Mouse (Mus musculus) lung, embryonic 16.5 days (tissue): Measurements from ENCODE around the gene Gstp3. TPM values are rescaled to one million over a fixed set of nuclear protein-coding genes. Genes with fewer than 3 reads are reported as not detected.
"Not testable (repeated sequence)": the region's sequence is repeated elsewhere in the genome, so short reads cannot be mapped to it uniquely, and the experiment has no call there.

Experiments
- ATAC-seq: fragments of 200-750 bp; cut with Nextera tagmentation; 2 replicates; pipeline ENCODE4 v1.8.0; 2017; ENCODE audit warnings: low read depth, mild to moderate bottlenecking, moderate library complexity
- H3K27ac ChIP-seq: fragments of 300-500 bp; sonication (generic); 2 replicates; pipeline ENCODE4 v1.5.1; 2014; ENCODE audit warnings: mild to moderate bottlenecking, control low read depth, low read length
- H3K27me3 ChIP-seq: fragments of 300-500 bp; sonication (generic); 2 replicates; pipeline ENCODE4 v1.6.1; 2014; ENCODE audit warnings: low read depth, low read length, mixed read lengths; ENCODE audit not compliant: control insufficient read depth, insufficient read depth
- H3K36me3 ChIP-seq: fragments of 300-500 bp; sonication (generic); 2 replicates; pipeline ENCODE4 v1.6.1; 2014; ENCODE audit warnings: low read length; ENCODE audit not compliant: control insufficient read depth, insufficient read depth
- H3K4me1 ChIP-seq: fragments of 300-500 bp; sonication (generic); replicated peaks from 2 replicates; pipeline ENCODE4 v1.6.1; 2014; ENCODE audit warnings: low read length, mixed read lengths; ENCODE audit not compliant: control insufficient read depth, insufficient read depth
- H3K4me2 ChIP-seq: fragments of 300-500 bp; sonication (generic); 2 replicates; pipeline ENCODE4 v1.6.1; 2014; ENCODE audit warnings: low read depth, low read length, control low read depth
- H3K4me3 ChIP-seq: fragments of 300-500 bp; sonication (generic); 2 replicates; pipeline ENCODE4 v1.5.1; 2014; ENCODE audit warnings: mild to moderate bottlenecking, low read length, control low read depth
- H3K9ac ChIP-seq: fragments of 300-500 bp; sonication (generic); 2 replicates; pipeline ENCODE4 v1.6.1; 2014; ENCODE audit warnings: low read length, control low read depth
- H3K9me3 ChIP-seq: fragments of 300-500 bp; sonication (generic); 2 replicates; pipeline ENCODE4 v1.6.1; 2016; ENCODE audit warnings: low read length; ENCODE audit not compliant: control insufficient read depth
- WGBS: fragments of 180-500 bp; shearing (Covaris S2); extraction: QIAGEN DNeasy Blood & Tissue Kit; methylation state at CpG from one replicate; pipeline ENCODE4 v1.1.7; 2014; 5-methylcytosine and 5-hydroxymethylcytosine counted together
- polyA plus RNA-seq: library from polyadenylated mRNA; unstranded; fragments of >200 nt; fragmentation: Nextera tagmentation; extraction: Ambion mirVana; gene quantifications from 2 replicates; pipeline ENCODE4 v1.2.1, GENCODE M21; 2015

The Gstp3 gene
- polyA plus RNA-seq, 1 experiment from 2014 or later: 0.85 TPM

DNA sequence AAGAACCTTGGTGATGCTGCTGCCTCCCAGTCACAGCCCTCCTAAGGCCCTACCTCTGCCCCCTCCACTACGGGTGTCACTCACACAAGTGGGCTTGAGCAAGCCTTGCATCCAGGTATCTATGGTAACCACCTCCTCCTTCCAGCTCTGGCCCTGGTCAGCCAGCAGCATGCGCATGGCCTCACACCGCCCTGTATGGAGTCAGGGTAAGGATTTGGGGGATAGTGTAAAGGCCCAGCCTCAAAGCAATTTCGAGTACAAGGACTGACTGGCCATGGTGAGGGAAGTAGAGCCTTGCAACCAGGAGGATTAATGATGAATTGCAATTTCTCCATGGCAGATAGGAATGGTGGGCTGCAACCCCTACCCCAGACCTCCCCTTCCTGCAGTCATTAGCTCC, 17.9 kb downstream of the Gstp3 start:
- 80% methylated on average over 3 of the region's 4 CpGs for WGBS
- H3K4me1 ChIP-seq: peaks cover 14% of the 10 kb centered on the region
- not testable (repeated sequence) for H3K27me3 ChIP-seq, H3K27ac ChIP-seq, H3K9me3 ChIP-seq, H3K36me3 ChIP-seq, H3K4me3 ChIP-seq, ATAC-seq, H3K4me2 ChIP-seq, H3K9ac ChIP-seq

DNA sequence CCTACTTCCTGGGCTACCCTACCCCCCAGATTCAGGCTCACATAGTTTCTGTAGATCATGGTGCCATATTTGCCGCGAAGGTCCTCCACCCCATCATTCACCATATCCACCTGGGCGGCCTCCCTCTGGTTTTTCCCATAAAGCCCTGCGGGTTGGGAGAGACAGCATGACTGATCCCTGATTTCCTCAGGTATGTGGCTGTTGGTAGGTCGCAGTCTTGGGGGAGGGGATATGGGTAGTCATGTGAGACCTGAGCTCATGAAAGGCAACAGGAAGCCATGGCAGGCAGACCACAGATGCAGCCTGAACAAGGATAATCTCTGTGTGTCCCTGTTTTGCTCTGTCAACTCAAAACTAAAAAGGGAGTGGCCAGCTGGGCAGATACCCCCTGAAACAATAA, 18.4 kb downstream of the Gstp3 start:
- H3K4me1 ChIP-seq: peaks cover 14% of the 10 kb centered on the region
- not testable (repeated sequence) for H3K9me3 ChIP-seq, ATAC-seq, H3K36me3 ChIP-seq, H3K27me3 ChIP-seq, H3K27ac ChIP-seq, H3K4me3 ChIP-seq, H3K9ac ChIP-seq, H3K4me2 ChIP-seq
- WGBS: 83% methylated on average over 5 of the region's 5 CpGs

DNA sequence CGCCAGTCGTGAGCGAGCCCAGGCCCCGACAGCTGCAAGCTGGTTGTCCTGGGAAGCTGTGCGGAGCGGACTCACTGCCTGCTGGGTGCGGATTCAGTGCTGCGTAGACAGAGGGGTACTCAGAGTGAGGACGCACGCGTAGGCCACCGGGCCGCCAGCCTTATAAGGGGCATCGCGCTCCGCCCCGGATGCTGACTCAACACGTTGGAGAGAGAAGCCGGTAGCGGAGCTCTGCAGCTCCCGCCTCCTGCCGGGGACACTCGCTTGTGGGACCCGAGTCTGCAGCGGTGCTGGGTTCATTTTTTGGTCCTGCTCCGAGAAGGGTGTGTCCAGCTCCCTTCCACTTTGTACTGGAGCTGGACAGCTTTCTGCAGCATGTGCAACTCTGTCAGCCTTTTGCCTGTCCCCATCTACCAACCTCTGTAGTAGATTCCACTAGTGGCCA, 21.6 kb downstream of the Gstp3 start, which contains the start of gene Gstp1:
Gene Gstp1, minus strand, starts transcription at position 198 of the 445 bp plus-strand sequence.
- Histone ChIP-seq H3K27ac (peak within 1 kb of the TSS; percentile 82), H3K36me3 (peaks cover 3% of the 10 kb centered on the region; the same call in 1 of the 2 replicates), H3K9ac (peak within 1 kb of the TSS; percentile 92), H3K9me3 (no peaks in the 10 kb centered on the region), H3K4me3 (peak within 1 kb of the TSS; percentile 86), H3K4me1 (peaks cover 10% of the 10 kb centered on the region), H3K4me2 (peak within 1 kb of the TSS; percentile 81), H3K27me3 (no peaks in the 10 kb centered on the region)
- peak; percentile 93 for ATAC-seq
- 0% methylated on average over 26 of the region's 26 CpGs for WGBS

DNA sequence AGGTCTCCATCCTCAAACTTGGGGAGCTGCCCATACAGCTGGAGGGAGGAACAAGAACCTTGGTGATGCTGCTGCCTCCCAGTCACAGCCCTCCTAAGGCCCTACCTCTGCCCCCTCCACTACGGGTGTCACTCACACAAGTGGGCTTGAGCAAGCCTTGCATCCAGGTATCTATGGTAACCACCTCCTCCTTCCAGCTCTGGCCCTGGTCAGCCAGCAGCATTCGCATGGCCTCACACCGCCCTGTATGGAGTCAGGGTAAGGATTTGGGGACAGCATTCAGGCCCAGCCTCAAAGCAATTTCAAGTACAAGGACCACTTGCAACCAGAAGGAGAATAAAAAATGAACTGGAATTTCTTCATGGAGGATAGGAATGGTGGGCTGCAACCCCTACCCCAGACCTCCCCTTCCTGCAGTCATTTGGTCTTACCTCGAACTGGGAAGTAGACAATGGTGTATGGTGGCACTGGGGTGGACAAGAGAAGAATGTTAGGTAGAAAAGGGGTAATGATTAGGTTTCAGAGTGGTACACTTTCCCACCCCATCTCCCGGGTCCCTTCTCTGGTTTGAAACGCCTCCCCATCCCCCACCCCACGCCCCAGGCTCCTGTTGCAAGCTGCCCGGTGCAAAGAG, 22.1 kb downstream of the Gstp3 start:
- not testable (repeated sequence) for H3K9me3 ChIP-seq, H3K36me3 ChIP-seq, H3K4me1 ChIP-seq, H3K27me3 ChIP-seq
- Histone ChIP-seq H3K27ac (peak overlapping the region; percentile 82), H3K9ac (peak overlapping the region; percentile 92), H3K4me2 (peak overlapping the region; percentile 81), H3K4me3 (peak overlapping the region; percentile 86)
- 22% methylated on average over 7 of the region's 8 CpGs for WGBS
- ATAC-seq: peak; percentile 40

GRCm38 (mm10) chr19:4036327-4037045, 22.9 kb downstream of the Gstp3 start:
- WGBS: 68% methylated on average over 12 of the region's 12 CpGs
- no peak overlapping the region for H3K9ac ChIP-seq
- H3K4me1 ChIP-seq: peaks cover 10% of the 10 kb centered on the region

DNA sequence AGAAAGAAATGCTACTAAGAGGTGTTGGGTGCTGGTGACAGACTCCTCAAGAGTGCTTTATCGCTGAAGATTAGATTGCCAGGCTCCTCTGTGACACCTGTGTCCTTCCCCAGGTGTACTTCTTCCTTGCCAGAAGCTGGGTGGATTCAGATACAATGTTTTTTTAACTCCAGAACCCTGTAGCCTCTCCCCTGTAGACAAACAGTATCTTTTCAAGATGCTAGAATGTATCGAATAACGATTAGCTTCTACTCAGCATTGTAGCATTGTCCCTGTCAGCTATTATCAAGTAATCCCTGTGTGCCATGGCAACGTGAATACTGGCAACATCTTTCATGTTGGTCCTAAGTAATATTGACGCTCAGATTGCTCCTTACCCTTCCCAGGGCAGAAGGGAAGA, 25.6 kb downstream of the Gstp3 start:
- H3K4me1 ChIP-seq: peaks cover 10% of the 10 kb centered on the region
- peaks cover 3% of the 10 kb centered on the region; the same call in 1 of the 2 replicates for H3K36me3 ChIP-seq
- no peak overlapping the region for H3K4me3 ChIP-seq
- H3K9me3 ChIP-seq: no peaks in the 10 kb centered on the region
- no peak overlapping the region for H3K4me2 ChIP-seq
- H3K27ac ChIP-seq: no peak overlapping the region
- 47% methylated on average over 5 of the region's 5 CpGs for WGBS
- no peak for ATAC-seq
- no peak overlapping the region for H3K9ac ChIP-seq
- H3K27me3 ChIP-seq: no peaks in the 10 kb centered on the region

More at GRCm38 (mm10) chr19:4036327-4037045, 22.9 kb downstream of the Gstp3 start:
- Histone ChIP-seq H3K4me3 (no peak overlapping the region), H3K27me3 (no peaks in the 10 kb centered on the region), H3K4me2 (no peak overlapping the region), H3K9me3 (no peaks in the 10 kb centered on the region), H3K27ac (no peak overlapping the region), H3K36me3 (peaks cover 3% of the 10 kb centered on the region; the same call in 1 of the 2 replicates)
- ATAC-seq: no peak

DNA sequence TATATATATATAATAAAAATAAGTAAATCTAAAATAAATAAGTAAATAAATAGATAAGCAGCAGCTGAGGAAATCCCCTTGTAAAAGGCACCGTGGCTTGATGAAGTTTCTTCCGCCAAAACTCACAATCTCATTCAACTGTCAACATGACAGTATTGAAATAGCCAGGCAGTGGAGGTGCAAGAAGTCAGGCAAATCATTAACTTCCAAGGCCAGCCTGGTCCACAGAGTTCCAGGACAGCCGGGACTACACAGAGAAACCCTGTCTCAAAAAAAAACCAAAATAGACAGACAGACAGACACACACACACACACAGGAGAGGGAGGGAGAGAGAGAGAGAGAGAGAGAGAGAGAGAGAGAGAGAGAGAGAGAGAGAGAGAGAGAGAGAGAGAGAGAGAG, 26.1 kb downstream of the Gstp3 start:
- 51% methylated on average over 3 of the region's 3 CpGs for WGBS
- no peak for ATAC-seq

DNA sequence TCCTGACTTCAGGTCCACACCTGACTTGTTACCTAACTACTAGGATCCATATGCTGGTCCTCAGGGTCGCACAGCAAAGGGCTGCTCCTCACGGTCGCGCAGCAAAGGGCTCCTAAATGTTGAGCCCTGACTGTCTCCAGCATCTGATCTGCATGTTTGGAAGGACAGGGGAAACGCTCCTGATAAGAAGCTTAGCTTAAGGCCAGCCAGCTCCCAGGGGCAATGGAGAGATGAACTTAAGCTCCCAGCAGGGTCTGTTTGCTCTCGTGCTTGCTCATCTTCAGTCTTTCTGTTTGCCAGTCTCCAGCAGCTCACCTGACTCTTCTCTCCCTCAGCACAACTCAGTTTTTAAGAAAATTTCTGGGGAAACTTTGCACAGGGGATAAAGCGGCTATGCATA, 26.7 kb downstream of the Gstp3 start:
- no peak overlapping the region for H3K4me2 ChIP-seq
- ATAC-seq: no peak
- H3K4me1 ChIP-seq: peaks cover 5% of the 10 kb centered on the region; the same call in 1 of the 2 replicates
- peaks cover 3% of the 10 kb centered on the region; the same call in 1 of the 2 replicates for H3K36me3 ChIP-seq
- WGBS: 45% methylated on average over 7 of the region's 7 CpGs
- H3K4me3 ChIP-seq: no peak overlapping the region
- H3K27ac ChIP-seq: no peak overlapping the region
- H3K9ac ChIP-seq: no peak overlapping the region
- no peaks in the 10 kb centered on the region for H3K9me3 ChIP-seq
- no peaks in the 10 kb centered on the region for H3K27me3 ChIP-seq

More for the DNA sequence above, 26.1 kb downstream of the Gstp3 start:
- H3K36me3 ChIP-seq: peaks cover 3% of the 10 kb centered on the region; the same call in 1 of the 2 replicates
- H3K4me2 ChIP-seq: no peak overlapping the region
- no peak overlapping the region for H3K9ac ChIP-seq
- no peak overlapping the region for H3K4me3 ChIP-seq
- no peak overlapping the region for H3K27ac ChIP-seq
- H3K9me3 ChIP-seq: no peaks in the 10 kb centered on the region
- H3K4me1 ChIP-seq: peaks cover 8% of the 10 kb centered on the region
- H3K27me3 ChIP-seq: no peaks in the 10 kb centered on the region

GRCm38 (mm10) chr19:4027576-4027975, 31.8 kb downstream of the Gstp3 start:
- Histone ChIP-seq H3K9me3 (peaks cover 2% of the 10 kb centered on the region; the same call in 1 of the 2 replicates), H3K4me3 (no peak overlapping the region), H3K9ac (no peak overlapping the region), H3K27me3 (no peaks in the 10 kb centered on the region), H3K36me3 (no peaks in the 10 kb centered on the region), H3K4me2 (no peak overlapping the region), H3K27ac (no peak overlapping the region), H3K4me1 (no peaks in the 10 kb centered on the region)
- ATAC-seq: no peak
